Mouse (Mus musculus) liver, embryonic 15.5 days (tissue): ENCODE results near the gene Rbm14. TPM values are rescaled to one million over a fixed set of nuclear protein-coding genes. Genes with fewer than 3 reads are reported as not detected.

Source experiments
- polyA plus RNA-seq: library from polyadenylated mRNA; unstranded; fragments of >200 nt; fragmentation: Nextera tagmentation; extraction: Ambion mirVana; gene quantifications from 2 replicates; pipeline ENCODE4 v1.2.1, GENCODE M21; 2015

Gene Rbm14
- polyA plus RNA-seq, 1 experiment from 2014 or later = 37.5 TPM

Other genes starting within 250 kb of the Rbm14 start
- gene Lrfn4, start 196.0 kb downstream of the Rbm14 start, polyA plus RNA-seq = 0.43 and 0.46 TPM in 2 replicates
- 24.1 and 25.3 TPM in 2 replicates for gene Rce1, start 186.0 kb downstream of the Rbm14 start, polyA plus RNA-seq
- gene Gm960, start 113.0 kb downstream of the Rbm14 start, polyA plus RNA-seq = 0.40 and 0.71 TPM in 2 replicates
- gene Sptbn2, start 100.5 kb downstream of the Rbm14 start, polyA plus RNA-seq = 0.05 and 0.10 TPM in 2 replicates
- 15.6 and 18.7 TPM in 2 replicates for gene Rbm4b, start 55.1 kb downstream of the Rbm14 start, polyA plus RNA-seq
- gene Rbm4, start 17.7 kb downstream of the Rbm14 start, polyA plus RNA-seq = 25.2 and 29.0 TPM in 2 replicates
- gene Gm21992, start within 50 bp of the Rbm14 start, polyA plus RNA-seq = 11.6 and 12.7 TPM in 2 replicates
- gene Ccs, start 27.7 kb upstream of the Rbm14 start, polyA plus RNA-seq = 52.4 and 61.9 TPM in 2 replicates
- gene Ccdc87, start 27.7 kb upstream of the Rbm14 start, polyA plus RNA-seq = not detected in 2 replicates
- gene Ctsf, start 43.5 kb upstream of the Rbm14 start, polyA plus RNA-seq = 25.8 and 28.8 TPM in 2 replicates
- gene Actn3, start 66.3 kb upstream of the Rbm14 start, polyA plus RNA-seq = 0.85 and 1.2 TPM in 2 replicates
- gene Zdhhc24, start 67.0 kb upstream of the Rbm14 start, polyA plus RNA-seq = 9.7 and 10.9 TPM in 2 replicates
- gene Bbs1, start 95.0 kb upstream of the Rbm14 start, polyA plus RNA-seq = 1.0 TPM in 2 replicates
- gene Dpp3, start 116.7 kb upstream of the Rbm14 start, polyA plus RNA-seq = 46.0 and 47.8 TPM in 2 replicates
- gene Peli3, start 131.5 kb upstream of the Rbm14 start, polyA plus RNA-seq = 0.17 TPM in 2 replicates
- gene Mrpl11, start 150.5 kb upstream of the Rbm14 start, polyA plus RNA-seq = 38.1 and 42.8 TPM in 2 replicates
- not detected in 2 replicates for gene Npas4, start 178.7 kb upstream of the Rbm14 start, polyA plus RNA-seq
- gene Slc29a2, start 212.2 kb upstream of the Rbm14 start, polyA plus RNA-seq = 0.86 and 0.97 TPM in 2 replicates
- 8.9 TPM in 2 replicates for gene B4gat1, start 227.2 kb upstream of the Rbm14 start, polyA plus RNA-seq
- 0.36 and 0.54 TPM in 2 replicates for gene AC124502.3, start 227.3 kb upstream of the Rbm14 start, polyA plus RNA-seq
- gene Brms1, start 229.7 kb upstream of the Rbm14 start, polyA plus RNA-seq = 24.0 and 25.5 TPM in 2 replicates
- gene Rin1, start 238.8 kb upstream of the Rbm14 start, polyA plus RNA-seq = 0.17 and 0.38 TPM in 2 replicates